Mouse (Mus musculus): Measurements from ENCODE around the gene Sox15.

DNA sequence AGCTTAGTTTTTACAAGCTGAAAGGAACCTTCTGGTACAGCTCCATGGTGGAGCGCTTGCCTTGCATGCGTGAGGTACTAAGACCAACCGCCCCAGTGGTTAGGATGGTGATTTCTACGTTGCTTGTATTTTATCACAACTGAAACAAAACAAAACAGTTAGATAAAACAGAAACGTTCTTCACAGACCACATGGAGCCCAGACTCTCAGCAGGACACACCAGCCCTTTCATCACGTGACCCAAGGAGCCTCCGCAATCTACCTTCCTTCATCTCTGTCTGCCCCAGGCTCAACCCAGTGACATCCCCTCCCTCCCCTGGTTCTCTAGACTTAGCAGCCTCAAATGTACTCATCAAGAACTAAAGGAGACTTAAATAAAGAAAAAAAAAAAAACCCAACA is 45.7 kb upstream of the Sox15 start:
- TF ChIP-seq ZC3H11A (IDR thresholded peaks at IDR 0.05; ENCODE audit: borderline replicate concordance, low read depth, low read length) (no peak), CHD2 (IDR thresholded peaks at IDR 0.05; ENCODE audit: low read depth, low read length) (no peak), HCFC1 (IDR thresholded peaks at IDR 0.05; ENCODE audit: borderline replicate concordance, insufficient read depth, low read length) (no peak), ZNF384 (IDR thresholded peaks at IDR 0.05; ENCODE audit: low read depth, low read length) (no peak), MAFK (IDR thresholded peaks at IDR 0.05; ENCODE audit: insufficient read depth, low read depth, low read length) (no peak)

Data from ES-E14 (cell line).